Mouse (Mus musculus): ENCODE measurements around the gene Rdh5.

Gene Rdh5

DNA sequence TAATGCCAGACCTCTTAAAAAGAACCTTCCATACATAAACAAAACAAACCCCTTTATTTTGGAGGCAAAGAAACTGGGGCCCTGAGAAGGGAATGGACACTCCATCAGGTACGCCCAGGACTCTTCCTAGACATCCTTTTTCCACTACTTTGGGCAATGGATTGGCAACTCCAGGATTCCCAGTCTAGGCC, at the start of gene Rdh5:
Gene Rdh5 (minus strand): TSS at position 67 of the 191 bp plus-strand sequence.
- DNase-seq (ENCODE audit: low spot score): no peak

DNA sequence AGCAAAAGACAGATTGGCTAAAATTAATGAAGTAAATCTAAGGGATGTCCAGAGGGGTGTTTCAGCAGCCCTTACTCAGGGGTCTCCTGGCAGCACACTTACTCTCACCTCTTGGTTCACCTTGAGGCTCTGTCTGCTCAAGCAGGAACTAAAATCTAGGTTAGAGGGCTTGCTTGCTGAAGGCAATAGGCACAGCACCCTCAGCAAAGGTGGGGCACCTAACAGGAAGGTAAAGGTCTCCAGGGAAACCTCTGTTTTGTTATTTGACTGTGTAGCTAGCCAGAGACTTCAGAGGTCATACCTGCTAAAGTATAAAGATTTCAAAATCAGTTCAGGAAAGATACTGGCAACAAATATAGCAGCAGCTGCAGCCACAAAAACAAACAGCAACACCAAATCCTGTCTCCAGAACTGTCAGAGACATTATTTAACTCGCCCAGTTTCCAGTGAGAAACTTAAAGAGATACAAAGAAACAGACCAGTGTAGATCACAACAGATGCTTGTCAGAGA, 48.1 kb upstream of the Rdh5 start:
- no peak for DNase-seq (ENCODE audit: low spot score)

DNA sequence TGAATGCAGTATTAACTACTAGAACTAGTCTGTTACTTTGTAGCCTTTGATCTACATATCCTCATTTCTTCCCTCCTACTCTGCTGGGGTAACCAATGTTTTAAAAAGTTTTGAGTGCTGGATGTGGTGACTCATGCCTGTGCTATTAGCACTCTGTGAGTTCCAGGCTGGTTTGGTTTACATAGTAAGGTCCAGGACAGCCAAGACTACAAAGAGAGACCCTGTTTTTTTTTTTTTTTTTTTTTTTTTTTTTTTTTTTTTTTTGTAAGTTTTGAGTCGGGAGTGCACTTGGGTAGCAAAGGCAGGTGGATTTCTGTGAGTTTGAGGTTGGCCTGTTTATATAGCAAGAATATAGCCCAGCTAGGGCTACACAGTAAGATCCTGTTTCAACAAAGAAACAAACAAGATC, 45.7 kb upstream of the Rdh5 start:
- DNase-seq (ENCODE audit: low spot score): no peak

DNA sequence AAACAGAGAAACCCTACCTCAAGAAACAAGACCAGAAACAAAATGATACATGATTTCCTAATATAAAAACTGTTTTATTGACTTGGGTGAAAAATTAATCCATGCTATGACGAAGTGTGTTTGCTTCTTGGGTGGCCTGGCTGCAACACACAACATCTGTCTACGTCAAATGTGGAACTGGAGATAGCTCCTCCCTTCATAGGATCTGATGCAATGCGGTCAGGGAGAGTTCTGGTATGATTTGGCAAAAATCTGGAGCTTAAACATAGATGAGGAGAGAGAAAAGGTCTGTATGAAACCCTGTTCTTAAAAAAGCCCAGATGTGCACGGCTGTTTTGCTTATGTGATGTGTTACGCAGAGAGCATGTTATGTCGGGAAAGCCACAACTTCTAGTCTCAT, 43.2 kb upstream of the Rdh5 start:
- no peak for DNase-seq (ENCODE audit: low spot score)

DNA sequence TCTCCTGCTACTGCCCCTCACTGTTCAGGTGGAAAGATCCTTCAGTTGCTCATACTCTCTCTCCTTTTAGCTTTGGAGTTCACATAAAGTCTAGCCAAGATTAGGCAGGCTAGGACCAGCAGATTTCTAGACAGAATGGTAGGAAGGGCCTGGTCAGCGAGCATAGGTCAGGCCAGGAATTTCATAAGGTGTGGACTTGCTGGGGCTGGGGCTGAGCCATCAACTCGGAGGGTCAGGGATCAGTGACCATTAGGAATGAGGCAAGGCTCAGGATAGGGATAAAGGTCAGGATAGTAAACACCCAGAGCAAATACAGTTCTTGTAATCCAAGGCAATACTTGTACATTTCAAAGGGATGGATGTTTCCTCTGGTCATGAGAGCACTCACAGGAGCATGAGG, 42.3 kb upstream of the Rdh5 start:
- DNase-seq (ENCODE audit: low spot score): no peak

DNA sequence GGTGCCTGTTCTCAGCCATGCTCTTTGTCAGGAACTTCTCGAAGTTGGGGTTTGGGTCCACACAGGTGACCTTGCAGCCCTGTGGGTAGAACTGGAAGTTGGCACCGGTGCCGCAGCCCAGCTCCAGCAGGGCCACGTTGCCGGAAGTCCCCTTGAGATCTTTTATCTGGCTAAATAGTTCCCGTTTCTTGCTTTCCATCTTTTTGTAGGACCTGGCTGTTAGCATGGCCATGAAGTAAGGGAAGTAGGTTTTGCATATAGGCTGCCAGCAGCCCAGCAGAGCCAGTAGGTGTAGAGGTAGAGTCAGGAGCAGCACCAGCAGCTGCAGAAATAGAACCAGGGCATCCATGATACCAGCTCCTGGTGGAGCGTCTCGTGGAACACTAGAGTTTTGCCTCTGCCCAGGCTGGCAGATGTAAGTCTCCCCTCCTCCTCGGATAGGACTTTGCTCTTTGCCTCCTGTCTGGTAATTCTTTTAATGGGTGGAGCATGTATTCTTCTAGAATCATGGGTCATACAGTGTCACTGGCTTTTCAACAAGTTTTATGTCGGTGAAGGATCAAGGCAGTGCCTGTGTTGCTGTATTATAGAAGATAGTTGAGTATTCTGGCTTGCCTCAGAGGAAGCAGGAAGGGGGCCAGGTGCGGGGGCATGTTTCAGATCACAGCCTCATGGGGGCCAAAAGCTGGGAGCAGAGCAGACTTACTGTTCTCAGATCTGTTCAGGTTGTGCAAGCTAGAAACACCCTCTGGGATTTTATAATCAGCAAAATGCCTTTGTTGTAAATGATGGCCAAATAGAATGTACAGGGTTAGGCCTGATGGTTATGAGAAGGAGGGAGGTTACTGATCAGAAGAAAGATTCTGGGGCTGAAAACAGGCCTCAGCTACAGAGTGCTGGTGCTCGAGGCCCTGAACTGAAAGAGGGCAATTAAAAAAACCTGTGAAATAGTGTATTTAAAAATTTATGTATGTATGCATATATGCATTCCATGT, 38.2 kb upstream of the Rdh5 start, which contains the start of gene Mettl7b:
Gene Mettl7b (minus strand): TSS at position 399 of the 995 bp plus-strand sequence.
- DNase-seq (ENCODE audit: low spot score): no peak

DNA sequence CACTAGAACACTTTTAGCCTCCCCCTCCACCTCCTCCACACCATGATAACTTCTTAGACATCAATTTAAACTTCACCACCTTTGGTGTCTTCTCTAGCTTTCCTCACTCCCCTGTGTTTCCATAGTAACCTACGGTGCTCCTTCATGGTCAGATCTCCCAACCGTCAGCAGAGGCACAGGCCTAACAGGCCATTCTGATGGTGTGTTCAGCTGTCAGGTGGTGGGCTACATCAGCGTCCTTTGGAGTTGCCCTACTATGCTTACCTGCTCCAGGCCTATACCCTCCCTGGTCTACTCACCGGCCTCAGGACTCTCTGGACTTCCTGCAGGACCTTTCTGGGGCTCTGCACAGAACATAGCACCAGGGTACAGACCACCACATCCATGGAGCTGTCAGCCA, 37.5 kb upstream of the Rdh5 start:
- no peak for DNase-seq (ENCODE audit: low spot score)

DNA sequence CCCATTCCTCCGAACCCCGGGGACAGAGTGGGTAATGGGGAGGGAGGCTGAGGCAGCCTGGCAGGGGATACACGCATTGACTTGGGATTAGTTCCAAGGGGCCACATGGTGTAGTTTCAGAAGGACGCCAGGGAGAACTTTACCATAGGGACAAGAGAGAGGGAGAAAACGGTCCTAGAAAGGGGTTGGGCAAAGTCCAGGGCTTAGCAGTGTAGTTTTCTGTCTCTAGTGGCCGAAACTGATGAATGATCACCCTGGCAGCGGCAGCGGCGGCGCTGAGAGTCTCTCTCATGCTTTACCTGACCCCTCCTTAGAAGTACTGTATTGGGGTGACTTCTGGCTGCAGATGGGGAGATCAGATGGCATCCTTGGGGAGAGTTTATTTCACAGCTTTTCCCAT, 35.7 kb upstream of the Rdh5 start:
- DNase-seq (ENCODE audit: low spot score): no peak

DNA sequence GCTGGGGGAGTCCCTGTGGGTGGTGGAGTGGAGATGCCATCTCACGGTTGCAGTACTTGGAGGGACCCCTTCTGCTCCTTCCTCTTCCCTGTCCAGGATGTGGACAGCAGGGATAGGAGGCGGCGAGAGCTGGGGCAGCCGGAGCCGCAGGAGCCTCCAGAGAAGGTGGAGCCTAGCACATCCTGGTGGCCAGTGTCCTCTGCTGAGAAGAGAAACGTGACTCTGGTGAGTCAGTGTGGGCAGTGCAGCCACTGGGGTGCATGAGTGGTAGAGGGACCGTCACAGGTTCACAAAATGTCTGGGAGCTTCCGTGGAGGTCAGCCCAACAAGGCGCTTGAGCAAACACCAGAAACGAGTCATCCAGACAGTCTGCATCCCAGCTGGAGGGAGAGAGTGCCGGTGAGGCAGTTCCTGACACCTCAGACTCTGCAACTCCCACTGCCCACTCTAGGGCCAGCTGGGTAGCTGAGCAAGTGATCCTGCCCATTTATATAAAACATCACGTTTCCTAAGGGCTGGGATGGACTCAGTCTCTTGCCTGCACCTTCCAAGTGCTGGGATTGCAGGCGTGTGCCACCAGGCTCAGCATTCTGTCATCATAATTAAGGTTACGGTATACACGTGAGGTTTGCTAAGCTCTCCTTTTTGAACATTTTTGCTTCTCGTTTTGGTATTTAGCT, 27.7 kb upstream of the Rdh5 start:
- DNase-seq (ENCODE audit: low spot score): no peak

DNA sequence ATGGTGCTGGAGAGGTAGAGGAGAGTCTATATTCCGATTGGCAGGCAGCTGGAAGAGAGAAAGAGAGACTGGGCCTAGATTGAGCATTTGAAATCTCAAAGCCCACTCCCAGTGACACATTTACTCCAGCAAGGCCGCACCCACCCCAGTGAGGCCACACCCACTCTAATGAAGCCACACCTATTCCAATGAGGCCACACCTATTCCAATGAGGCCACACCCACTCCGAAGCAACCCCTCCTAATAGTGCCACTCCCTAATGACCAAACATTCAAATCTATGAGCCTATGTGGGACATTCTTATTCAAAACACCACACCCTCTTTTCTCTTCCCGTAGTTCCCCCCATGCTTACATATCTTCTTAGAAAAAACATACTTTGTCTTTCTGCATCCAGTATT, 24.8 kb upstream of the Rdh5 start:
- no peak for DNase-seq (ENCODE audit: low spot score)

DNA sequence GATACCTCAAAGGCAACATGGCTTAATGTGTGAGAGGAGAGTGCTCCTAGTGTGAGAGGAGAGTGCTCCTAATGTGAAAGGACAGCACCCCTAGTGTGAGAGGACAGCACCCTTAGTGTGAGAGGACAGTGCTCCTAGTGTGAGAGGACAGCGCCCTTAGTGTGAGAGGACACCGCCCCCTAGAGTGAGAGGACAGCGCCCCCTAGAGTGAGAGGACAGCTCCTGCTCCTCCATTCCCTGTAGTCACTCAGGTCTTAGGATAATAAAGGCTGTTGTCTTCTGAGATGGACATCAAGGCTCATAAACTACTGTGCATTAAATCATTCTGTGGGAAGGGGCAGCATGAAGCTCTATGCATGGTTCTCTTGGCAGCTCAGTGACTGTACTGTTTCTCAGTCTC, 23.0 kb upstream of the Rdh5 start:
- no peak for DNase-seq (ENCODE audit: low spot score)

DNA sequence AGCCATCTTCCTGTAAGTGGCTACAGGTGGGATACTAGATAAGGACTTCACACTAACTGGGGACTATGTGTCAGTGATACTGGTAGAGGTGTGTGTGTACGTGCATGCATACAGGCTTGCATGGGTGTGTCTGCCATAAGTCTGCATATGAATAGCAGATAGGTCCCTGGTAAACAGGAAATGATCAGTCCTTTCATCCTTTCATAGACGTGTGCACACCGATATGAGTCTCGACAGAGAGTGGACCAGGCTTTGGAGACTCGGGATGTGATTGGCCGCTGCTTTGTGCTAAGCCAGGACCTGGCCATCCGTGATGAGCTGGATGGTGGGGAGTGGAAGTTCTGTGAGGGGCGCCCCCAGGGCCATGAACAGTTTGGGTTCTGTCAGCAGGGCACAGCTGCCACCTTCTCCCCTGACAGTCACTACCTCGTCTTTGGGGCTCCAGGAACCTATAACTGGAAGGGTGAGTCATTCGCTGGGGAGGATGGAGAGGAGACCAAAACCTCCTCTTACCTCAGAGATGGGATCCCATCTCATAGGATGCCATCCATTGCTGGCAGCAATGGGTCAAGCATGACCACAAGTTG, 17.9 kb upstream of the Rdh5 start:
- no peak for DNase-seq (ENCODE audit: low spot score)

DNA sequence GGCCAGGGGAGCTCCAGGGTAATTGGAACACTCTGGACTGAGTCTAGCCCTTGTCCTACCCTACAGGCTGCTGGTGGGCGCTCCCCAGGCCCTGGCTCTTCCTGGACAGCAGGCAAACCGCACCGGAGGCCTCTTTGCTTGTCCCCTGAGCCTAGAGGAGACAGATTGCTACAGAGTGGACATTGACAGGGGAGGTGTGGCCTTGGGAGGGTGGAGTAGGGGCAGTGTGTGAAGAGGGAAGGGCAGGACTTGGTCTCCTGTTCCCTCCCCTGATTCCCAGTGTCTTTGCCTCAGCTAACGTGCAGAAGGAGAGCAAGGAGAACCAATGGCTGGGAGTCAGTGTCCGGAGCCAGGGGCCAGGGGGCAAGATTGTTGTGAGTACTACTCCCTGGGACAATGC, 16.3 kb upstream of the Rdh5 start:
- no peak for DNase-seq (ENCODE audit: low spot score)

DNA sequence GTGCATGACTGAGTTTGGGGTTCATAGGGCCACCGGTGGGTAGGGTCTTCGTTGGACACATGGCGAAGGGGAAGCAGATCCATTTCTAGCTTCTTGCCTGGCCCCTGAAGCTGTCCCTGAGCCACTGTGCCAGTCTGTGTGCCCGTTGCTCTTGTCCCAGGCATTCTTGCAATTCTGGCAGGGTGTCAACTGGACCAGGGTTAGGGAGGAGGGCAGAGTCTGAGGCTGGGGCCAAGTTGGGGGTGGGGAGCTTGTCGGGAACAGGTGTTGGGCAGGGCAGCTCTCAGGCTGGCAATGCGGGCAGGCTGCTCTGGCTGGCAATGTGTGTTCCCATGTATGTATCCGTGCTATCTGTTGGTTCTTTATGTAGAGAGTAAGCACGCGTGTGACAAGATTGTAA, 15.8 kb upstream of the Rdh5 start:
- DNase-seq (ENCODE audit: low spot score): no peak

DNA sequence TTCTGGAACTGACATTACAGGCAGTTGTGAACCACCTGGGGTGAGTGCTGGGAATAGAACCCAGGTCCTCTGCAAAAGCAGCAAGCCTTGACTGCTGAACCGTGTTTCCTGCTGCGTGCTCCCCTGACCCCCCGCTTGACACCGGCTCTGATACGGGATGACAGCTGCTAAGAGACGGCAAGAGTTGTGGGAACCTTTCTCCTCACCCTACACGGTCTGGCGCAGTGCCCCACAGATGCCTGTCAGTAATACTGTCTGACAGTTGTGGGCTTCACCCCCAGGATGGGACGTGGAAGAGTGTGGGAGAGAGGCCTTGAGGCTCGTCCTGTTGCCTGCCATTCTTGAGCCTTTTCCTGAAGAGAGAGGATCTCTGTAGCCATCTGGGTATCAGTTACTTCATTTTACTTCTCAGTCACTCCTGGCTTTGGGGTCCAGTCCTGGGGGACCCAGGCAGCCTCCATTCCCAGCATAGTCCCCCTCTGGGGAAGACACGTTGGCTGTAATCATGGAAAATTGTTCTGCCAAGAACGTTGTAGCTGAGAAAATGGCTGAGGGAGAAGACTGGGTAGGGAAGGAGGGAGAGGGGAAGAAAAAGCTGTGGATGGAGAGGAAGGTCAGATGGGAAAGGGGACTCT, 15.2 kb upstream of the Rdh5 start:
- no peak for DNase-seq (ENCODE audit: low spot score)

DNA sequence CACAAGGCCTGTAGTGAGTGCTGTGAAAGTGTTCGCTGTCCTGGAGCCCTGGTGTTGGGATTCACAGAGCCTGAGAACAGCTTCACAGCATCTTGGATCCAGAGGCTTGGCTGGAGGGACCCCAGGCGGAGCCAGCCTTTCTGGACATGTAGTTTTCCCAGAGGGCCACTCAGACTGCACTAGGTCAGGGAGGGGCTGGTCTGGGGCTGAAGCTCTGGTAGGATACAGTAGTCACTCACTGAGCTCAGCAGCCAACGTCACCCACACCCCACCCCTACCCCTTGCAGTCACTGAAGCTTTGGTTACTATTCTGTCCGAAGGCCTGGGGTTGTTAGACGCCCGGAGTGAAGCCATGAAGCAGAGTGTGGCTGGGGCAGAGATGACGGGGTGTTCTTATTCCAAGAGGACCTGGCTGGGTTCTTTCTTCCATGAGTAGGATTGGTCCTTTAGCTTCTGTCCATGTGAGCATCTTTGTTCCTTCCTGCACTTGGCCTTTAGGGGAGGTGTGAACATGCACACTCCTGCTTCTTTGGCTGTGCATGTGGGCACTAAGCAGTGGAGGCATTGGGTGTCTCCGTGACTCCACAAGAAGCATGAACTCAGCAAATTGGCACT, 13.2 kb upstream of the Rdh5 start:
- no peak for DNase-seq (ENCODE audit: low spot score)

DNA sequence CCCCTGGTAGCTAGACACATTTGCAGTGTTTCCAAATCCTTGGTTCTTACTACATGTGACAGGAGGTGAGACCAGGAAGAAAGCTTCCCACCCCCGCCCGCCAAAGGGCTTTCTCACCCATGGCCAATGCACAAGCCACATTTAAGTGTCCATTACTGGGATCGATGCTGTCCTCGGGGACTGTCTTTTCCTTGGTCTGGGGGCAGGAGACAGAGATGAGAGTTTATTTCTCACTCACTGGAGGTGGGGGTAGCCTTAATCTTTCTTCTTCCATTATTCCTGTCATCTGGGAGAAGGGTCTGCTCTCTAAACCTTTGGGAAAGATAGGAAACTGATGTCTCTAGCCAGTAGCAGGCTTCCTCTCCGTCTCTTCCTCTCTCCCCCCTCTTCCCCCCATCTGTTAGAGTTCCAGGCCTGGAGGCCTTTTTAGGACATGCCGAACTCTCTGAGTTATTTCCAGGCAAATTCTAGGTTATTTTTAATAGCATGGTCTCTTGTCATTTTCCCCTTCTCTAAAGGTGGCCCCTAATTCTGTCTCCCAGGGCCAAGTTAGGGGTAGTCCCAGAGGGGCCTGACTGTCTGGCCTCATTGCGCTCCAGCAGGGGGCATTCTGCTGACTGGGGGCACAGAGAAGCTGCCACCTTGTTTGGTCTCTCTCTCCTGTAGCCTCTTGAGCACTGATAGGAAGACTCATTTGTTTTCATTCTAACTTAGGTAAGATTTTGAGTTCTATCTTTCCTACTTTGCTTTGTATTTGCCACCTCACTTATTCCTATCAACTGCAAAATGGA, 12.5 kb upstream of the Rdh5 start:
- DNase-seq (ENCODE audit: low spot score): no peak

DNA sequence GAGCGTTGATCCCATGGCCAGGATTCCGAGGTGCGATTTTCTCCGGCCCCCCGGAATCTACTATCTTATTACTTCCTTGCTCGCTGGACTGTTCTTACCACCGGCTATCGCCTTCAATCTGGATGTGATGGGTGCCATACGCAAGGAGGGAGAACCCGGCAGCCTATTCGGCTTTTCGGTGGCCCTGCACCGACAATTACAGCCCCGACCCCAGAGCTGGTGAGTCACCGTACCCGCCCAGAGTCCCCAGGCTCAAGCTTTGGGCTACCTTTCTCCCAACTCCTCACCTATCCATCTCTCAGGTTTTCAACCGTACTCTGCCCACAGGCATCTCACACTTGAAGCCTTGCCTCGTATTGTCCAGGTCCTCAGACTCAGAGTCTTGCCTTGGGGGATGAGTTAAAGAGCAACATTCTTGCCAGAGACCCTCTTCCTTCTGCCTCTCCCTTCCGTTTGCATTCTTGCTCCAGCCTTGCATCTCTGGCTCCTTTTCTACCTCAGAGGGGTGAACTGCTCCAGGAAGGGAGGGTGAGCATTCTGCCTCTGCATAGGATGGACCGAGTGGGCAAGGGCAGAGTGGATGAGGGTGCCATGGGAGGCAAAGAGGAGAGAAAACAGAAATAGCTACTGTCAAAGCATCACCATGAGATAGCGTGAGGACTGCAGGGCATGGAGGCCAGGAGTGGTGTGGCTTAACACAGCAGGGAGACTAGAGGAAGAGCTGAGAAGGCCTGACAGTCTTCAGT, 11.5 kb upstream of the Rdh5 start:
- no peak for DNase-seq (ENCODE audit: low spot score)

DNA sequence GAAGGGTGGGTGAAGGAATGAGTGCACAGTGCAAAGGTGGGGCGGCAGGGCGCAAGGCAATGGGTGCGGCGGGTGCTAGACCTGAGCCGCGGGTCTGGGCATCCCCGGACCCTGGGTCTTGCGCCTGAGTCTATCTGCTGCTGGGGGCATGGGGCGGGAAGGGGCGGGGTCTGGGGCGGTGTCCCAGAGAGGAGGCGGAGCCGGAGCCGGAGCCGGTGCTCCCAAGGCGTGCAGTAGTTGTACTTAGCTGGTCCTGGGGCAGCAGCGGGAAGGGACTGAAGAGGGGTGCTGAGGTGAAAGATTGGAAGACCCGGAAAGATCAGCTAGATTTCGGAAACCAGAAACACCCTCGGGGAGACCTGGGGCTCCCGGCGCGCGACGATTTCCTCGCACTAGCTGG, 10.9 kb upstream of the Rdh5 start, which contains the start of gene Itga7:
Gene Itga7 (plus strand): TSS at position 245 of the 400 bp plus-strand sequence.
- no peak for DNase-seq (ENCODE audit: low spot score)

DNA sequence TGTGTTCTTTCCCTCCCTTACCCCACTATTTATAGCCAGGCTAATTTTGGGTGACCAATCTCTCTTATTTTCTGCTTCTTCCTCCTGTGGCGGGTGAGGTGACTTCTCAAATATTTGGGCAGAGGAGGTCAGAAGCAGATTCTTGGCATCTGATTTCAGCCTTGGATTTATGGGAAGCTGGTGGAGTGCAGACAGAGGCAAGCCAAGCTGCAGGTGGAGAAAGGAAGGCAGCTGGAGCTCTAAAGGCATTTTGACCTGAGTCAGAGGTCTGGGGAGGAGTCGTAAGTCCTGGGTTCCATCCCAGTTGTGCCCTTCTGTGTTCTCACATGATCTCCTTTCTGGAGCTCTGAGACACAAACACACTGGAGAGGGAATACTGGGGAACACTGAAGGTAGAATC, 8.8 kb upstream of the Rdh5 start:
- DNase-seq (ENCODE audit: low spot score): no peak
